Mouse (Mus musculus) spleen, adult 12 weeks (tissue): Measurements from ENCODE around the gene Pxmp4.

Experiments
- DNase-seq: peaks from one replicate; pipeline ENCODE4 v3.0.0; 2022; ENCODE audit warnings: low spot score

The Pxmp4 gene

GRCm38 (mm10) chr2:154613118-154614115 lies 9.9 kb upstream of the Pxmp4 start, which contains the start of the genes Zfp341 and 4930519P11Rik:
Gene Zfp341, plus strand, starts transcription at chr2:154613297.
Gene 4930519P11Rik, minus strand, starts transcription at chr2:154613437.
- peak; percentile 78 for DNase-seq

DNA sequence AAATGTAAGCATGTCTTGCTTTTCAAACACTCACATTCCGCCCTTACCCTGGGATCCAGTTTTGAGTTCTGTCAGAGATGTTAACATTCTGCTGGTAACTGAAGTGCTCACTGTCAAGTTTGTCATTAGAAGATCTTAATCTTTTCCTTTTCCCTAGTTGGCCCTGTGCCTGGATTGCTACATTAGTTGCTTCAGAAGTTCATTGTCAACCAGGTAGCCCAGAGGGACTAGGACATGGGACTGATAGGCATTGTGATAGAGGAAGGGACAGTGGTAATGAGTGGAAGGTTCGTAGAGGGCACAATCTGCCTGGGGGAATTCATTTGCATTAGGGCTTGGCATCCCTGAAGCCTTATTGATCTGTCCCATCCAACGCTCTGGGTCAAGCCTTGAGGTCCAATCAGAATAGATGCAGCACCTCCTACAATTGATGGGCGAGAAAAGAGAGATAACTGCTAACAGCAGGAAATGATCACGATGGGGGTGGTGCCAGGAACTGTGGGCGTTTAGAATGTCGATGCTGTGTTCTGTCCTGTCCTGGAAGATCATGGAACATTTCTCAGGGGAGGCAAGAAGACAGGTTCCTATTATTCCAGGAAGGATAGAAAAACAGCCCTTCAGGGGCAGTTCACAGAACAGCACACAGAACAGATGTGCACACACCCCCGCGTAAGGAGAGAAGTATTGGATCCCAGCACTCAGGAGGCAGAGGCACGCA lies 5.7 kb upstream of the Pxmp4 start:
- DNase-seq = no peak

GRCm38 (mm10) chr2:154606965-154607364 lies 3.5 kb upstream of the Pxmp4 start:
- no peak for DNase-seq

DNA sequence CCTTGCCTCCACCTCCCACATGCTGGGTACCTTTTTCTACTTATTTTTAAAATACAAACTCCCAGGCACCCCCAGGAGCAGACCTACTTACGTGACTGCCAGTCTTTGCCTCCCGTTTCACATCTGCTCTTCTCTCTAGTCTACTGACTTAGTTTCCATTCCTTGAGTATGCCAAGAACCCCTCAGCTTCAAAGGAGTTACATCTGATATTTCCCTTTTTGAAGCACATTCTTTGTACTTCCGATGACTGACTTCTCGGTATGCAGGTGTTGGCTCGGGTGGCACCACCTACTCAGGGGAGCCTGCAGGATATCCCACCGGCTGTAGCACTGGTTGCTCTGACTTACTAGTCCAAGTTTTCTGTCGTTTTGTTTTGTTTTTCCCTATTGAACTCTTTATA lies 648 bp upstream of the Pxmp4 start:
- no peak for DNase-seq

DNA sequence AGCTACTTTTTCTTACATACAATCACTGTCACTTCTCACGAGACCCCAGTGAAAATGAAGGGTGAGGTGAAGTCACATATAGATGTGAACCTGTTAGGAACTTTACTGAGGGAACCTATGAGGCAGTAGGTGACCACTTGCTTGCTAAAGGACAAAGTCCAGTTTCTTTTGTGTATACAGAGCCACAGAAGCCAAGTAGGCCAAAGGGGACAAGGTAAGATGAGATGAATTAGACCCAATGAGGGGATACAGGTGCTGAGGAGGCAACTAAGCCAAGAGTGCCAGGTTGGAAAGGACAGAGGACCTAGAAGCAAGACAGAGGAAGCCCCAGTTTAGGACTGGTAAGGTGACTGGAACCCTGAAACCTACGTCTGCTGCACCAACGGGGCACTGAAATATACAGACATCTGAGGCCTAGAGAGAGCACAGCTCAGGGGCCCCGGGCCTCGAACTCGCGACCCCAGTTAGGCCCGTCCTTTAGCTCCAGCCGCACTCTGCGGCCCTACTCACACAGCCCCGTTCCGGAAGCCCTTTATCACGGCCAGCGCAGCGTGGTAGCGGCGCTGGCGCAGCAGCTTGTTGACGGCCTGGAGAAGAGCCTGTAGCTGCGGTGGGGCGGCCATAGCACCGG lies 386 bp downstream of the Pxmp4 start:
- no peak for DNase-seq

DNA sequence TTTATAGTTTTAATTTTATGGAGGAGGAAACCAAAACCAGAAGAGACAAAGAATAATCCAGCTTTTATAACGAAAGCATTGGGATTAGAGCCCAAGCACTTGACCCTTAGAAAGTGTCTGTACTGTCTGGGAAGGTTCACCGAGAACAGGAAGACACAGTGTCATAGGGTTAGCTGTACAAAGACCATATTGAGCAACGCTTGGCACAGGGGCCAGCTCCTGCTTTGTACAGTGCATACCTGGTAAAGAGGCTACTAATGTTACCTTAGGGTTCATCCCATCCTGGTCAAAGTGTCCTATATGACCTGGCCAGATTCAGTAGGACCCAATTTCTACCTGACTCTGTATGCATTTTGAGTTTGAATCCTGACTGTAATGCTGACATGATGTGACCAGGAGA lies 2.2 kb downstream of the Pxmp4 start:
- DNase-seq = no peak

- no peak for DNase-seq
Observed at GRCm38 (mm10) chr2:154600586-154600985, 2.9 kb downstream of the Pxmp4 start.

- no peak for DNase-seq
Observed at GRCm38 (mm10) chr2:154597399-154597798, 6.1 kb downstream of the Pxmp4 start.

DNA sequence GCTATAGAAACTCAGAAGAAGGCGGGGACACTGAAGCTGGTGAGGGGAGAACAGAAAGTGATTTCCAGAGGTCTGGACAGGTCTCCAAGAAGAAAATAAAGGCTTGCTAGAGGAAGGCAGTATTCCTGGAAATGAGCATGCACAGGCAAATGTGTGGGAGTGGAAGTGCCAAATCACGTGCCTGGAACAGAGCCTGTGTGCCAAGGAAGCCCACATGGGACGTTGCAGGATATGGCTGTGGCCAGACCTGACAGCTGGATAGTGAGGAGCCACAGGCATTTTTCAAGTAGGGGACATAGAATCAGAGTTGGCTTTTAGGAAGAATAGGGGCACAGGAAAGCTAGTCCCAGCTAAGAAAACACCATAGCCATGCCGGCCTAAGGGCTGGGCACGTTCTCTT lies 7.7 kb downstream of the Pxmp4 start:
- DNase-seq = no peak

GRCm38 (mm10) chr2:154593025-154593424 lies 10.5 kb downstream of the Pxmp4 start:
- no peak for DNase-seq

GRCm38 (mm10) chr2:154591239-154591638 lies 12.3 kb downstream of the Pxmp4 start:
- DNase-seq = no peak

DNA sequence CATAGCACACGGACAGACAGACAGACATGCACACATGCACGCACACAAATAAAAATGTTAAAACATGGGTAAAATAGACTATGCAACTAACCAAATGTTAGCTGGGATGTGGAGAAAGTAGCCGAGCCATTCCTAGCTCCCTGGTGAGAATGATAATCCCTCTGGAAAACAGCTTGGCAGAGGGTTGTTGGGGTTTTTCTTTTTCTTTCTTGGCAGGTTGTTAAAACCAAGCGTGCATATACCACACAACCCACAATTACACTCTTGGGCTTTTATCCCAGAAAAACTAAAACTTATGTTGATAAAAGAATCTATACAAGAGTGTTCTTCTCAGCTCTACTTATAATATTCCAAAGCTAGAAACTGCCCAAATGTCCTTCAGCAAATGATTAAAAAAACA lies 14.5 kb downstream of the Pxmp4 start:
- no peak for DNase-seq

GRCm38 (mm10) chr2:154586405-154586804 lies 17.1 kb downstream of the Pxmp4 start:
- peak; percentile 32 for DNase-seq

DNA sequence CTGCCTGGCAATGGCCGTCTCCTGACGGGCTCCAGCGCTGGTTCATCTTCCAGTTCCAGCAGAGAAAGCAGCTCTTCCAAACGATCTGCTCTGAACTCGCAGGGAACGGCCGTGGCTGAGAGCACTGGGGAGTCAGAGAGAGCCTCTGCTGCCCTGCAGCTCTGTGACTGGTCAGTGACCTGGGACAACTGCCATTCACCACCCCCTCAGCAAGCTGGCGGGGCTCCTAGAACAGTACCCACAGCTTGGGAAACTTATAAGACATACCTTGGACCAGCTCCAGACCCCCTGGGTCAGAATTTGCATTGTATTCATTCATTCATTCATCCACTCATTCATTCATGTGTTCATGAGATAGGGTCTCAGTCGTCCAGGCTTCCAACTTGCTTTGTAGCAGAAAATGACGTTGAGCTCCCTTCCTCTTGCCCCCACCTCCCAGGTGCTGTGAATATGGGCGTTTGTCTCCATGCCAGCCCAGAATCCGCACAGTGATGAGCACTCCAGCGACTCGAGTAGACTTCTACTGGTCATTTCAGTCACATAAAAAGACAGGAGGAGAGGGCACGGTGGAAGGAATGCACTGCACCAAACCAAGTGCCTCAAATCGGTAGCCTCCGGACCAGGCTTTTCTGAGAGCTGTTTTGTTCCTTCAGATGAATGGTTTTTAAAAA lies 18.4 kb downstream of the Pxmp4 start:
- no peak for DNase-seq

DNA sequence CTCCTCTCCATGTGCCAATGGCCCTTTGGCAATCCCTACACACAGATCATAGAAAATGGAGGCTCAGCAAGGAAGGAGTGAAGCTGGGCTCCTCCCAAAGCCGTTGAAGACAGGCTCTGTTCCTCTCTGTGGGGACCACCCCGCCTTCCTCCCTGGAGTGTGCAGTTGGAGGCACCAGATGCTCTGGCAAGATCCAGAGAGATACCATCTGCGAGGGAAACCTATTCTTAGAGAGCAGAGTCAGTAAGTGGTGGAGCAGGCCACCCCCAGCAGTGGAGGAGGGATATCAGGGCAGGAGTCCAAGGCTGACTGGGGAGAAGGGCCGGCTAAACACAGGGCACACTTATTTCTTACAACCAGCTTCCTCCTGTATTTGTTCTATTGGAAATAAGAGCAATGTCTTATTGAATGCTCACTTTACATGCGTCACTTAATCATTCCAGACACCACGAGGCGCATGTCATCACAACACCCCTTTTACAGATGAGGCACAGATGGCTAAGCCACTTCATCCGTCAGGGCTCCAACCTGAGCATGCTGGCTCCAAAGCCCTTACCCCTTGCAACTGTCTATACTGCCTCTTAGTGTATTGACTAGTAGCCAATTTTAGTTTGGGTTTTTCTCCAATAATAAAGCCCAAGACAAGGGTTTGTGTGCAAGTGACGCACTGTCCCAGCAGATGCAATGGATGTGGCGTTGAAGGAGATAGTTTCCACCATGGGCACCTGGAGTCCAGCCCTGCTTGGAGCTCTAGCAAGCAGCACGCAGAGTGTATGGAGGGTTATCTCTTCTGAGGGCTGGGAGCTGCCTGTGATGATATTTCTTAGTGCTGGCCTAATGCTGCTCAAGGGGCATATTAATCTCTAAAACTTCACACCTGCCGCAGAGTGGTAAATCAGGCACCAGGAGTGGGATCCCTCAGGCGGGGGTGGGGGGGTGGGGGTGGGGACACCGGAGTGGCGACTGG lies 19.3 kb downstream of the Pxmp4 start:
- DNase-seq = no peak

DNA sequence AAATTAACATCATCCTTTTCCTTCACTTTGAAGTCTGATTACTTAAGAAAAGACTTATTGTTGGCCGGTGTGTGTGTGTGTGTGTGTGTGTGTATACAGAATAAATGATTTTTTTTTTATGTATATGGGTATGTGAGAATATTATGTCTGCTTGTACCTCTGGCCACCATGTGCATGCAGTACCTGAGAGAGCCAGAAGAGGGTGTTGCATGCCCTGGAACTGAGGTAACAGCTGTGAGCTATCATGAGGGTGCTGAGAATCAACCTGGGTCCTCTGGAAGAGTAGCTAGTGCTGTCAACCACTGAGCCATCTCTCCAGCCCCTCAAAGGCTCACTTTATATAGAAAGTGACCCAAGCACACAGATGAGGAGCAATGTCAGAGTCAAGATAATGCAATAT lies 22.1 kb downstream of the Pxmp4 start:
- no peak for DNase-seq

- DNase-seq = no peak
Observed at GRCm38 (mm10) chr2:154580586-154580985, 22.9 kb downstream of the Pxmp4 start.

DNA sequence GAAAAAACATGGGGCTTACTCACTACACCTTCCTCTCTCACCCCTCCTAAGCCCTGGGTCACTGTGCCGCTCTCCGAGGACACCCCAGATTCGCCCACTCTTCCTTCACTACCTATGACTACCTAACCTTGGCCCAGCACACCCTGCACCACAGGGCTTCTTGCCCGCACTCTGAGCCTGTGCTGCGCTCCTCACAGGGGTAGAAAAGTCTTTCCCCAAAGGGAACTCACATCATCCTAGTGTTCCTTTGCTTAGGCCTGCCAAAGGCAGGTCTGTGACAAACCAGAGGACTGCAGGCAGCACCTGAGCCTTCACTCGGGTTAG lies 25.8 kb downstream of the Pxmp4 start:
- DNase-seq = no peak

DNA sequence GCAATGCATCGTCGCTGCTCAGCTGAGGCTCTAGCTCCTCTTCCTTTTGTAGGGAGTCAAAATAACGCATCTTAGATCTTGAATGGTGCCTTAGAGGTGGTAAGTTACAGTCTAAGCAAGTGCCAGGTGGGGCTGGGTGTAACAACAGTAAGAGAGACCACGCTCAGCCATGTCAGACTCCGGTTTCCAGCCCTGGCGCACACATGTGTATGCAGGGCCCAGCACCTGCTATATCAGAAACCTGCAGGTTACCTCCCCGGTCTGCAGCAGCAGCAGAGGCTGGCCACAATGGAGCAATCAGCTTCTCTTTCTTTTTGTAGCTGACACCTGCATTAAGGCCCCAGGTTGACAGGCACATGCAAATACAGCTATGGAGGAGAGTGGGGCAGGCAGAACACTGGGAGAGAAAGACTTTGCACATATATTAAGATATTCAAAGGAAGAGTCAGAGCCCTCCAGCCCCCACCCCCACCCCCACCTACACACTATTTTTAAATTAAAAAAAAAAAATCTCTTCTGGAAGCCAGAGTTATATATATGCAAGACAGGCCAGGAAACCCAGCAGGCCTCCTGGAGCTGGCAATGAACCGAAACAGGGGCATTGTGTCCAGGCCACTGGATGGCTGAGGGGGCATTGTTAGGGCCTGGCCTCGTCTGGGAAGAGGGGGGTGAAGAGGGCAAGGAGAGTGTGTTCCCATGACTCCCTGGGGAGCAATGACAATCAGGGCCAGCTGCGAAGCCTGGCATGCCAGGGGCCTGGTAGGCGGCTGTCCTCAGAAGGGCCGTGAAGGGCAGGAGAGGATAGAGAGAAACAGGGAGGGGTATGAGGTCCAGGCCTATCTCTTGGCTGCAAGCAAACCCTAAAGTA lies 26.4 kb downstream of the Pxmp4 start:
- no peak for DNase-seq

DNA sequence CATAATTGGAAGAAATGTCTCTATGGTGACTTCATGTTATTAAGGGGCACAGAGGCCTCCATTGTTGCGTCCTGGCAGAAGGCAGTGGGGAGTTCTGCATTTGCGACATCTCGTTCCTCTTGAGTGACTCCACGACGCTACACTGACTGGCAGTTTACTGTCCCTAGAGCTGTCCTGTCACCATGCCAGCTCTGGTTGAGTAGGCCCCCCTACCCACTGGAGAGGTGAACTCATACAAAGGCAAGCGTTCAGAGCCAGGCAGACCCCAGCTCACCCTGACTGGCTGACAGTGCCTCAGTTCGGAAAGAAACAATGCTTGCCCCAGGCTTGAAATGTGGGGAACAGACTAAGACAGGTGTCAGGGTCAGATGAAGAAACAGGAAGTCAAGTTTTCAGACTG lies 29.2 kb downstream of the Pxmp4 start:
- DNase-seq = no peak
